Mouse (Mus musculus): Measurements from ENCODE around the gene Bphl. TPM values are rescaled to one million over a fixed set of nuclear protein-coding genes. Genes with fewer than 3 reads are reported as not detected.

Gene Bphl
- polyA plus RNA-seq, 1 experiment from 2014 or later = 41.4 TPM

DNA sequence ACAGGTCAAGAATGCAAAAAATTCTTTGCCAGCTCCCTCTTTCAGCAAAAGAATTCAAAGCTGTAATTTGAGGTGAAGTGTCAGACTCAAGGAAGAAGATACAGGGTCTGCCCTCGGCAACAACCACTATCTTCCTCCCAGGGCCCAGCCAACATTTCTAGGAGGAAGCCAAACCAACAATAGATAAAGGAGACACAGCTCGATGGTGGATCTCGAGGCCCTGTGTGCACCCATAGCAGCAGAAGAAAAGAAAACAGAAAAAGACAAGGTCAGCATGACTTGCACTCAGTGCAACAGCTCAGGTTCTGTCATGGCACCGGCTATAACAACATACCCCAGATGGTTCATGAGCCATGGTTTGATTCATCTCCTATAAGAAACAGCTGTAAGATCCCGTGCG lies 79.1 kb downstream of the Bphl start:
- no peak for ATAC-seq (ENCODE audit: low FRiP score, low read depth)
- no peaks in the 10 kb centered on the region for H3K4me1 ChIP-seq (replicated peaks)
- H3K4me2 ChIP-seq = no peak overlapping the region
- H3K36me3 ChIP-seq = no peaks in the 10 kb centered on the region
- no peaks in the 10 kb centered on the region for H3K27me3 ChIP-seq
- H3K27ac ChIP-seq (replicated peaks) = no peak overlapping the region
- WGBS = 81% methylated on average over 6 of the region's 6 CpGs
- H3K4me3 ChIP-seq = no peak overlapping the region
- no peaks in the 10 kb centered on the region for H3K9me3 ChIP-seq
- no peak overlapping the region for H3K9ac ChIP-seq

- Histone ChIP-seq H3K4me3 (no peak overlapping the region), H3K27me3 (no peaks in the 10 kb centered on the region), H3K9ac (no peak overlapping the region), H3K4me2 (no peak overlapping the region), H3K27ac (replicated peaks) (no peak overlapping the region), H3K9me3 (no peaks in the 10 kb centered on the region), H3K36me3 (no peaks in the 10 kb centered on the region), H3K4me1 (replicated peaks) (peaks cover 14% of the 10 kb centered on the region)
- no peak for ATAC-seq (ENCODE audit: low FRiP score, low read depth)
- 75% methylated on average over 4 of the region's 4 CpGs for WGBS
Measured at GRCm38 (mm10) chr13:34118816-34119215, 81.4 kb downstream of the Bphl start.

GRCm38 (mm10) chr13:34119406-34119805 lies 82.0 kb downstream of the Bphl start:
- Histone ChIP-seq H3K9ac (no peak overlapping the region), H3K9me3 (no peaks in the 10 kb centered on the region), H3K4me2 (no peak overlapping the region), H3K27me3 (no peaks in the 10 kb centered on the region), H3K27ac (replicated peaks) (no peak overlapping the region), H3K4me1 (replicated peaks) (peaks cover 20% of the 10 kb centered on the region), H3K4me3 (no peak overlapping the region), H3K36me3 (no peaks in the 10 kb centered on the region)
- no peak for ATAC-seq (ENCODE audit: low FRiP score, low read depth)
- 85% methylated on average over 4 of the region's 4 CpGs for WGBS

DNA sequence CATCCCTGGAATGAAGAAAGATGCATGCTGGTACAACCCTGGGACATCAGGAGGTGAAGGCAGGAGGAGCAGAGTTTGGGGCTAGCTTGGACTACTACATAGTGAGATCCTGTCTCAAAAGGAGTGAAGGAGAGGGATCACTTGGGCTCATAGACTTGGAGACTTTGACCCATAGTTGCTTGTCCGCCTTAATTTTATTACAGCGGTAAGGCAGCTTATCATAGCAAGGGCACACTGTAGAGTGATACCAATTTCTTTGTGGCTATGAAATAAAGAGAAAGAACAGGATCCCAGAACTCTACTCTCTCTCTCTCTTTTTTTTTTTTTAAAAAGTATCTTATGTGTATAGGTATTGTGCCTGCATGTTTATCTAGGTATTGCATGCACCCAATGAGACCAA lies 83.1 kb downstream of the Bphl start:
- ATAC-seq (ENCODE audit: low FRiP score, low read depth) = no peak
- WGBS = 97% methylated on average over 2 of the region's 2 CpGs

More for the DNA sequence above, 83.1 kb downstream of the Bphl start:
- H3K27ac ChIP-seq (replicated peaks) = no peak overlapping the region
- no peak overlapping the region for H3K4me2 ChIP-seq
- H3K4me3 ChIP-seq = no peak overlapping the region
- H3K4me1 ChIP-seq (replicated peaks) = peaks cover 31% of the 10 kb centered on the region
- H3K36me3 ChIP-seq = 0 out of 2 replicates have a peak, but pooled peaks cover 7% of the 10 kb centered on the region
- H3K27me3 ChIP-seq = no peaks in the 10 kb centered on the region
- no peak overlapping the region for H3K9ac ChIP-seq
- H3K9me3 ChIP-seq = no peaks in the 10 kb centered on the region

Other genes with a start within 250 kb of the Bphl start
- not detected in 2 replicates for gene Serpinb6e, start 194.2 kb upstream of the Bphl start, polyA plus RNA-seq (2015; fragmentation: Nextera tagmentation; extraction: Ambion mirVana)
- 0.14 and 0.20 TPM in 2 replicates for gene Serpinb6c, start 131.9 kb upstream of the Bphl start, polyA plus RNA-seq (2015; fragmentation: Nextera tagmentation; extraction: Ambion mirVana)
- gene Nqo2, start 72.9 kb upstream of the Bphl start, polyA plus RNA-seq (2015; fragmentation: Nextera tagmentation; extraction: Ambion mirVana) = 9.0 and 9.1 TPM in 2 replicates
- 7.3 and 8.0 TPM in 2 replicates for gene Ripk1, start 35.2 kb upstream of the Bphl start, polyA plus RNA-seq (2015; fragmentation: Nextera tagmentation; extraction: Ambion mirVana)
- 38.8 and 39.0 TPM in 2 replicates for gene Serpinb6a, start 34.8 kb upstream of the Bphl start, polyA plus RNA-seq (2015; fragmentation: Nextera tagmentation; extraction: Ambion mirVana)
- 3,041 and 3,094 TPM in 2 replicates for gene Tubb2a, start 40.4 kb downstream of the Bphl start, polyA plus RNA-seq (2015; fragmentation: Nextera tagmentation; extraction: Ambion mirVana)
- gene Tubb2b, start 92.9 kb downstream of the Bphl start, polyA plus RNA-seq (2015; fragmentation: Nextera tagmentation; extraction: Ambion mirVana) = 939 and 1,019 TPM in 2 replicates
- 78.1 and 82.6 TPM in 2 replicates for gene Psmg4, start 125.4 kb downstream of the Bphl start, polyA plus RNA-seq (2015; fragmentation: Nextera tagmentation; extraction: Ambion mirVana)

Measured in hindbrain, embryonic 15.5 days (tissue).